1 mouse cellular context compared by ENCODE assay signal in genomic region chr7:127449966-127450365, GRCm38 (mm10).
TF ChIP-seq lines count a peak whose summit lies in the region.

No protein-coding gene starts in this region.

TF ChIP-seq in CH12.LX, 34 proteins besides CTCF, POLR2A, EP300 and RAD21:
- no peak for TF ChIP-seq GABPA (IDR thresholded peaks at IDR 0.05; ENCODE audit: insufficient replicate concordance, low read depth, low read length)
- TF ChIP-seq POLR2AphosphoS2 (IDR thresholded peaks at IDR 0.05; ENCODE audit: low read depth, low read length): no peak
- TF ChIP-seq SMC3 (IDR thresholded peaks at IDR 0.05; ENCODE audit: low read depth, low read length): no peak
- TF ChIP-seq ZNF384 (IDR thresholded peaks at IDR 0.05; ENCODE audit: low read depth, low read length): no peak
- no peak for TF ChIP-seq NRF1 (IDR thresholded peaks at IDR 0.05; ENCODE audit: low read depth, low read length)
- no peak for TF ChIP-seq JUND (conservative IDR thresholded peaks at IDR 0.05; ENCODE audit: low read depth, low read length)
- no peak for TF ChIP-seq KAT2A (IDR thresholded peaks at IDR 0.05; ENCODE audit: insufficient replicate concordance, low read length)
- TF ChIP-seq MYC (IDR thresholded peaks at IDR 0.05; ENCODE audit: low read depth, low read length): no peak
- no peak for TF ChIP-seq ZMIZ1 (IDR thresholded peaks at IDR 0.05; ENCODE audit: low read depth, low read length)
